Mouse (Mus musculus) retina, postnatal 1 day (tissue): ENCODE results near the gene Gm45716.

Experiments used
- DNase-seq: peaks from one replicate; pipeline ENCODE4 v3.0.0-alpha.2; 2012

The Gm45716 gene

DNA sequence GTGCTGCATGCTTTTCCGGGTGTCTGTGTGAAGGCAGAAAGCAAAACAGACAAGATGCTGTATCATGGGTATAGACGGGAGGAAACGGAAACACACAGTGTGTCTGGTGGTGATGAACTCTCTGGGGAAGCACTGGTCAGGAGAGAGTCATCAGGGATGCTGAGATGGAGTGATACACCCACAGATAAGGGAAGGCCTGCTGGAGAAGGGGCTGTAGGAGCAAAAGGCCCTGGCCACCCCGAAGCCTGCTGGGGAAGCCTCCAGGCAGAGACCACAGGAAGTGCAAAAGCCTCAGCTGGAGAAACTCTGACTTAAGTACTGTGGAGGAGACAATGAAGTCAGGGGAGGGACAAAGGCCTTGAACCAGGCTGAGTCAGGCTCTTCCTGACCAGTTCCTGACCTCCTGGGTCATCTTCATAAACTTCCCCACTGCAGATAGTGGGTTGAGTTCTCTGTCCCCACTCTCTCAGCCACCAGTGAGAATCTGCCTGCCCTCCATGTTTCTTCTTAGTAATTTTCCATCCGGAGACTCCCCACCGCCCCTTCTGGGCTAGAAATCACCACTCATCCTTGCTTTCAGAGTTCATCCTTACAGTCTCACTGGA is 99.2 kb downstream of the Gm45716 start:
- DNase-seq = no peak

DNA sequence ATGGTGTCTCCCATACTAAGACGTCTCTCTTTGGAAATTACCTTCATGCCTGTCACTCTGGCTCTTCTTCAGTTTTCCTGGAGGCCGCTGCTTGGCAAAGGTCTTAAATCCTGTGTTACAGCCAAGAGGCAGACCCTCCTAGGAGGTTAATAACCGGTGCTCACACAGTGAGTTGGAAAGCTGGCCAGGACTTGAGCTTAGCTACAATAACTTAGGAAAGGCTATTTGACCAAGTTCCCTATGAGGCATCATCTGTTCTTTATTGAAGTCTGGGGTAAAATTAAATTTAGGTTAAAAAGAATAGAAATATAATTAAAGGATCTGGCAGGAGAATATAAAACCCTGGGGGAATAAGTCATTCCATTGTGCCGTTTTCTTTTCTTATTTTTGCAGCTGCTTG is 103.7 kb downstream of the Gm45716 start:
- DNase-seq = no peak

DNA sequence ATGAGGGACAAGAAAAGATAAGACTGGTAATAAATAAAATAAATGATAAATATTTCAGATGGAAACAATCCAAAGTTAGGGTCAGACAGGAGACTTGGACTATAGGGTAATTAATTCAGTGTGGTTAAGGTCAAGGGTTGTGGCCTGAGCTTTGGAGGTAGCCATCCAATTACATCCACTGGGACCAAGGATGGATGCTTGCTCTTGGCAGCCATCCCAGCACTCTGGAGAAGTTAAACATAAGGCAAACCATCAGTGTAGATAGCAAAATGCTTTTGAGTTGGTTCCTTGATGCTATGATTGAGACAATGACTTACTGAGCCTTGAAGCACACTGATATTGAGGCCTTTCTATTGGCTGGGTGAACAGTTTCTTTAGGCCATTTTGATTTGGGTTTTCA is 105.3 kb downstream of the Gm45716 start:
- DNase-seq = no peak

DNA sequence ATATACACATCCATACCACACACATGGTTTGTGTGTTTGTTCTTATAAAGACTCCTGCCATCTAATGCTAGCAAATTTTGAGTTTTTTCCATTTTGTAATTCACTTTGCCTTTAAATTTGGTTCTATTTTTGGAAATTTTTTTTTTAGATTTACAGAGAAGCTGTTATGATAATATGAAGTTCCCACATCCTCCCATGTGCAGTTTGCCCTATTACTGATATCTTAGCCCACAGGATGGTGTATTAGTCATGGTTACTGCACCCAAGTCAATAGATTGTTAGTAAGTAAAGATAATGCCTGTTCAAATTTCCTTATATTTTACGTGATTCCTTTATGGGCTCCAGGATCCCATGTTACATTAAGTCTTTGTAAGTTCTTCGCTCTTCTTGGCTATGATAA is 107.1 kb downstream of the Gm45716 start:
- no peak for DNase-seq
